Mouse (Mus musculus) brain, adult 2 months (tissue): Measurements from ENCODE around the gene Cacna2d3.

Source experiments
- DNase-seq: peaks from one replicate; pipeline ENCODE4 v3.0.0; 2011; ENCODE audit warnings: low read depth, low spot score

The Cacna2d3 gene

GRCm38 (mm10) chr14:29643217-29643616 is 78.4 kb downstream of the Cacna2d3 start:
- DNase-seq, result no peak

GRCm38 (mm10) chr14:29639266-29639665 is 82.4 kb downstream of the Cacna2d3 start:
- DNase-seq, result peak; percentile 92

GRCm38 (mm10) chr14:29628213-29628612 is 93.5 kb downstream of the Cacna2d3 start:
- DNase-seq, result no peak

GRCm38 (mm10) chr14:29612436-29612835 is 109.2 kb downstream of the Cacna2d3 start:
- DNase-seq, result no peak

GRCm38 (mm10) chr14:29608761-29609160 is 112.9 kb downstream of the Cacna2d3 start:
- DNase-seq, result no peak

- no peak for DNase-seq
These were observed 122.2 kb downstream of the Cacna2d3 start for GRCm38 (mm10) chr14:29599428-29599827.

- no peak for DNase-seq
These were observed 128.8 kb downstream of the Cacna2d3 start for GRCm38 (mm10) chr14:29592896-29593295.

- DNase-seq, result no peak
These were observed 132.0 kb downstream of the Cacna2d3 start for GRCm38 (mm10) chr14:29589628-29590027.

- no peak for DNase-seq
These were observed 139.7 kb downstream of the Cacna2d3 start for GRCm38 (mm10) chr14:29581961-29582360.

GRCm38 (mm10) chr14:29577786-29578185 is 143.9 kb downstream of the Cacna2d3 start:
- DNase-seq, result no peak

- peak; percentile 63 for DNase-seq
These were observed 146.1 kb downstream of the Cacna2d3 start for GRCm38 (mm10) chr14:29575551-29575950.

GRCm38 (mm10) chr14:29562704-29563103 is 159.0 kb downstream of the Cacna2d3 start:
- DNase-seq, result no peak

GRCm38 (mm10) chr14:29561122-29561834 is 160.4 kb downstream of the Cacna2d3 start:
- DNase-seq, result no peak

- DNase-seq, result no peak
These were observed 163.2 kb downstream of the Cacna2d3 start for GRCm38 (mm10) chr14:29558440-29558839.

- peak; percentile 52 for DNase-seq
These were observed 165.5 kb downstream of the Cacna2d3 start for GRCm38 (mm10) chr14:29556152-29556551.

GRCm38 (mm10) chr14:29552471-29552870 is 169.2 kb downstream of the Cacna2d3 start:
- no peak for DNase-seq

GRCm38 (mm10) chr14:29548646-29549045 is 173.0 kb downstream of the Cacna2d3 start:
- DNase-seq, result no peak

GRCm38 (mm10) chr14:29530516-29530915 is 191.1 kb downstream of the Cacna2d3 start:
- DNase-seq, result no peak

GRCm38 (mm10) chr14:29528696-29529095 is 193.0 kb downstream of the Cacna2d3 start:
- no peak for DNase-seq

- peak; percentile 85 for DNase-seq
These were observed 201.7 kb downstream of the Cacna2d3 start for GRCm38 (mm10) chr14:29519751-29520669.

- DNase-seq, result peak; percentile 45
These were observed 219.0 kb downstream of the Cacna2d3 start for GRCm38 (mm10) chr14:29502667-29503066.

- DNase-seq, result no peak
These were observed 222.9 kb downstream of the Cacna2d3 start for GRCm38 (mm10) chr14:29498546-29499290.
